Mouse (Mus musculus): ENCODE data around the gene Serpina3j. TPM values are rescaled to one million over a fixed set of nuclear protein-coding genes. Genes with fewer than 3 reads are reported as not detected.

Serpina3j gene
- not detected in 4 replicates for total RNA-seq (2023)

GRCm38 (mm10) chr12:104314253-104314652 is at the start of gene Serpina3j:
Gene Serpina3j, plus strand, starts transcription at chr12:104314553.

GRCm38 (mm10) chr12:104338226-104338625 is 23.9 kb downstream of the Serpina3j start, which contains the start of the genes Serpina3k and Serpina3m:
Gene Serpina3k, plus strand, starts transcription at chr12:104338486.
Gene Serpina3m, plus strand, starts transcription at chr12:104338486.

Other genes with a start within 250 kb of the Serpina3j start
- not detected in 4 replicates for gene Serpina5, start 213.4 kb upstream of the Serpina3j start, total RNA-seq (2023)
- not detected in 4 replicates for gene Serpina3a, start 201.8 kb upstream of the Serpina3j start, total RNA-seq (2023)
- not detected in 4 replicates for gene Serpina3b, start 186.6 kb upstream of the Serpina3j start, total RNA-seq (2023)
- gene Serpina3c, start 160.7 kb upstream of the Serpina3j start, total RNA-seq (2023): not detected in 4 replicates
- gene Serpina3f, start 100.0 kb upstream of the Serpina3j start, total RNA-seq (2023): 5.2 to 6.2 TPM (median 5.4 TPM) in 4 replicates
- 79.5 to 99.4 TPM (median 96.8 TPM) in 4 replicates for gene Serpina3g, start 78.3 kb upstream of the Serpina3j start, total RNA-seq (2023)
- 1.6 to 1.8 TPM in 2 of 4 replicates, not detected in the others for gene Serpina3i, start 51.4 kb upstream of the Serpina3j start, total RNA-seq (2023)
- gene Serpina3k, start 23.9 kb downstream of the Serpina3j start, total RNA-seq (2023): not detected in 4 replicates
- gene Serpina3m, start 23.9 kb downstream of the Serpina3j start, total RNA-seq (2023): not detected in 4 replicates
- gene Serpina3n, start 92.2 kb downstream of the Serpina3j start, total RNA-seq (2023): 0.37 TPM in 1 of 4 replicates, not detected in the others
- not detected in 4 replicates for gene Gsc, start 158.8 kb downstream of the Serpina3j start, total RNA-seq (2023)